8 mouse cellular contexts compared by ENCODE assay signal in genomic region chr9:102544773-102545366, GRCm38 (mm10). TPM values are rescaled to one million over a fixed set of nuclear protein-coding genes. Genes with fewer than 3 reads are reported as not detected.
DNase-seq lines count a peak whose midpoint lies in the region; ATAC-seq lines count a peak whose summit lies in the region.

No protein-coding gene starts in this region.

- H3K4me2 ChIP-seq in embryonic facial prominence, embryonic 14.5 days (ENCODE audit: low read depth, low read length) = peak overlapping the region; percentile 68
- H3K4me2 ChIP-seq in heart, embryonic 12.5 days = peak overlapping the region; percentile 73
- peak overlapping the region; percentile 64 for H3K4me2 ChIP-seq in kidney, embryonic 16.5 days (replicated peaks; ENCODE audit: low read depth, low read length)
- H3K4me2 ChIP-seq in stomach, embryonic 14.5 days (replicated peaks; ENCODE audit: low read depth, low read length) = peak overlapping the region; percentile 45

- no peaks in the 10 kb centered on the region for H3K4me1 ChIP-seq in embryonic facial prominence, embryonic 14.5 days (ENCODE audit: control insufficient read depth, insufficient read depth, low read length)
- peaks cover 17% of the 10 kb centered on the region for H3K4me1 ChIP-seq in heart, embryonic 12.5 days (replicated peaks)
- H3K4me1 ChIP-seq in kidney, embryonic 16.5 days (ENCODE audit: insufficient read depth, low read length) = peaks cover 17% of the 10 kb centered on the region
- no peaks in the 10 kb centered on the region for H3K4me1 ChIP-seq in stomach, embryonic 14.5 days (ENCODE audit: control insufficient read depth, insufficient read depth, low read length)

- WGBS in embryonic facial prominence, embryonic 14.5 days = under 1% methylated on average over 26 of the region's 26 CpGs
- WGBS in heart, embryonic 12.5 days = 2% methylated on average over 26 of the region's 26 CpGs
- under 1% methylated on average over 26 of the region's 26 CpGs for WGBS in kidney, embryonic 16.5 days
- WGBS in stomach, embryonic 14.5 days = under 1% methylated on average over 26 of the region's 26 CpGs

- H3K9me3 ChIP-seq in embryonic facial prominence, embryonic 14.5 days (ENCODE audit: control insufficient read depth, low read length) = no peaks in the 10 kb centered on the region
- H3K9me3 ChIP-seq in heart, embryonic 12.5 days (replicated peaks) = no peaks in the 10 kb centered on the region
- H3K9me3 ChIP-seq in kidney, embryonic 16.5 days (ENCODE audit: low read length) = no peaks in the 10 kb centered on the region
- no peaks in the 10 kb centered on the region for H3K9me3 ChIP-seq in stomach, embryonic 14.5 days (ENCODE audit: control insufficient read depth, low read depth, low read length)

- peaks cover 7% of the 10 kb centered on the region; the same call in 1 of the 2 replicates for H3K27me3 ChIP-seq in embryonic facial prominence, embryonic 14.5 days (replicated peaks; ENCODE audit: control insufficient read depth, insufficient read depth, low read length)
- H3K27me3 ChIP-seq in heart, embryonic 12.5 days (replicated peaks) = peaks cover 66% of the 10 kb centered on the region
- peaks cover 44% of the 10 kb centered on the region for H3K27me3 ChIP-seq in kidney, embryonic 16.5 days (ENCODE audit: insufficient read depth, low read length)
- no peaks in the 10 kb centered on the region for H3K27me3 ChIP-seq in stomach, embryonic 14.5 days (ENCODE audit: control insufficient read depth, insufficient read depth, low read length)

- peak; percentile 81 for ATAC-seq in embryonic facial prominence, embryonic 14.5 days (ENCODE audit: low read depth)
- peak; percentile 58; the same call in 1 of the 2 replicates for ATAC-seq in heart, embryonic 12.5 days (ENCODE audit: insufficient number of reproducible peaks, low FRiP score)
- peak; percentile 64; the same call in 1 of the 2 replicates for ATAC-seq in kidney, embryonic 16.5 days (ENCODE audit: low FRiP score, low TSS enrichment)
- peak; percentile 63; the same call in 1 of the 2 replicates for ATAC-seq in stomach, embryonic 14.5 days (ENCODE audit: insufficient number of reproducible peaks, insufficient read depth, low FRiP score, low read depth)

- H3K36me3 ChIP-seq in embryonic facial prominence, embryonic 14.5 days (ENCODE audit: control insufficient read depth, insufficient read depth, low read length) = no peaks in the 10 kb centered on the region
- no peaks in the 10 kb centered on the region for H3K36me3 ChIP-seq in heart, embryonic 12.5 days
- H3K36me3 ChIP-seq in kidney, embryonic 16.5 days (ENCODE audit: insufficient read depth, low read length) = no peaks in the 10 kb centered on the region
- H3K36me3 ChIP-seq in stomach, embryonic 14.5 days (ENCODE audit: control insufficient read depth, insufficient read depth, low read length) = no peaks in the 10 kb centered on the region

- peak overlapping the region; percentile 54; the same call in 1 of the 2 replicates for H3K9ac ChIP-seq in embryonic facial prominence, embryonic 14.5 days (ENCODE audit: low read depth, low read length)
- peak overlapping the region; percentile 46; the same call in 1 of the 2 replicates for H3K9ac ChIP-seq in heart, embryonic 12.5 days
- H3K9ac ChIP-seq in kidney, embryonic 16.5 days (replicated peaks; ENCODE audit: low read length) = peak overlapping the region; percentile 24; the same call in 1 of the 2 replicates
- H3K9ac ChIP-seq in stomach, embryonic 14.5 days (replicated peaks; ENCODE audit: low read depth, low read length) = no peak overlapping the region

- DNase-seq in A20 (ENCODE audit: low read depth, low spot score) (peak; percentile 67), liver (peak; percentile 76)
- DNase-seq in adrenal gland, postnatal 25 days = peak; percentile 86
- DNase-seq in embryonic facial prominence, embryonic 14.5 days (ENCODE audit: low spot score) = peak; percentile 90
- DNase-seq in natural killer cell, adult 2 months (ENCODE audit: low spot score in 2 of 2) = peak; percentile 75 to 83

- H3K4me3 ChIP-seq in embryonic facial prominence, embryonic 14.5 days (ENCODE audit: low read depth, low read length) = peak overlapping the region; percentile 36
- peak overlapping the region; percentile 33 for H3K4me3 ChIP-seq in heart, embryonic 12.5 days
- peak overlapping the region; percentile 40 for H3K4me3 ChIP-seq in kidney, embryonic 16.5 days (ENCODE audit: low read length)
- peak overlapping the region; percentile 19 for H3K4me3 ChIP-seq in stomach, embryonic 14.5 days (ENCODE audit: low read depth, low read length)

- no peak overlapping the region for H3K27ac ChIP-seq in embryonic facial prominence, embryonic 14.5 days (replicated peaks; ENCODE audit: low read depth, low read length)
- no peak overlapping the region for H3K27ac ChIP-seq in heart, embryonic 12.5 days (ENCODE audit: poor library complexity, severe bottlenecking)
- no peak overlapping the region for H3K27ac ChIP-seq in kidney, embryonic 16.5 days (ENCODE audit: low read length)
- no peak overlapping the region for H3K27ac ChIP-seq in stomach, embryonic 14.5 days (ENCODE audit: low read length)

RNA-seq across cellular contexts. Expression of gene Ky, which starts 39.3 kb away (rescaled TPM):
- total RNA-seq in adrenal gland, postnatal 25 days (2021) = 1.1 TPM in 1 of 2 replicates, not detected in the other
- 2.1 and 2.7 TPM in 2 replicates for polyA plus RNA-seq in embryonic facial prominence, embryonic 14.5 days (2014; fragmentation: Nextera tagmentation; extraction: Ambion mirVana)
- polyA plus RNA-seq in heart, embryonic 12.5 days (2016; fragmentation: Nextera tagmentation; extraction: Ambion mirVana) = 0.94 and 2.1 TPM in 2 replicates
- 0.12 and 0.17 TPM in 2 replicates for polyA plus RNA-seq in kidney, embryonic 16.5 days (2015; fragmentation: Nextera tagmentation; extraction: Ambion mirVana)
- polyA plus RNA-seq in stomach, embryonic 14.5 days (2014; fragmentation: Nextera tagmentation; extraction: Ambion mirVana) = 0.06 and 0.66 TPM in 2 replicates
